Mouse (Mus musculus): Measurements from ENCODE around the gene Rpl3. TPM values are rescaled to one million over a fixed set of nuclear protein-coding genes. Genes with fewer than 3 reads are reported as not detected.
A peak's percentile ranks its signal among the peaks of the same experiment; 100 is the strongest.

The Rpl3 gene
- polyA plus RNA-seq, 1 experiment from 2014 or later: 1,023 TPM

GRCm38 (mm10) chr15:80035341-80035885 lies 56.3 kb downstream of the Rpl3 start:
- H3K4me1 ChIP-seq: peaks cover 6% of the 10 kb centered on the region; the same call in 1 of the 2 replicates
- H3K27me3 ChIP-seq (ENCODE audit: poor library complexity, severe bottlenecking): no peaks in the 10 kb centered on the region
- H3K4me3 ChIP-seq: no peak overlapping the region
- WGBS: 87% methylated on average over 6 of the region's 6 CpGs
- 0 out of 2 replicates have a peak overlapping the region, but pooled peaks have one; percentile 40 for H3K27ac ChIP-seq
- H3K9me3 ChIP-seq: peaks cover 6% of the 10 kb centered on the region; the same call in 1 of the 2 replicates
- H3K36me3 ChIP-seq (replicated peaks): no peaks in the 10 kb centered on the region
- DNase-seq (ENCODE audit: extremely low spot score, low spot score): no peak

DNA sequence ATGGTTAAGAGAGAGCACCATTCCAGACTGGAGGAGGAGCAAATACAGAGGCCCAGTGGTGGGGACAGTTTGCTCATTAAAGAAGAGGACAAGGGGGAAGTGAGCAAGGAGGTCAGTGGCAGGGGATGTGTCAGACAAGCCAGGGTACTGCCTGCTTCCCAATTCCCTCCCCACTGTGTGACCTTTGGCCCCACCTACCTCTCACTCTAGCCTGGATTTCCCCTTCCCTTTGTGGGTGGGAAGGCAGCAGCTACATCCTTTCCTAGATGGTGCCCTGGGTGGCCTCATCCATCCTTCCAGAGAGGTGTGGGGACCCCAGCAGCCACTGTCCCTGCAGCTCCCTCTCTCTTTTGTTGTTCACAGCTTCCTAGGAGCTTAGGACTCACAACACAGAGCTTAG lies 56.8 kb downstream of the Rpl3 start:
- H3K36me3 ChIP-seq (replicated peaks): no peaks in the 10 kb centered on the region
- peaks cover 6% of the 10 kb centered on the region; the same call in 1 of the 2 replicates for H3K9me3 ChIP-seq
- no peak overlapping the region for H3K4me3 ChIP-seq
- DNase-seq (ENCODE audit: extremely low spot score, low spot score): no peak
- H3K27ac ChIP-seq: 0 out of 2 replicates have a peak overlapping the region, but pooled peaks have one; percentile 40
- H3K4me1 ChIP-seq: peaks cover 6% of the 10 kb centered on the region; the same call in 1 of the 2 replicates
- no peaks in the 10 kb centered on the region for H3K27me3 ChIP-seq (ENCODE audit: poor library complexity, severe bottlenecking)

- no peak for DNase-seq (ENCODE audit: extremely low spot score, low spot score)
- Histone ChIP-seq H3K27me3 (ENCODE audit: poor library complexity, severe bottlenecking) (no peaks in the 10 kb centered on the region), H3K4me1 (peaks cover 6% of the 10 kb centered on the region; the same call in 1 of the 2 replicates), H3K9me3 (peaks cover 6% of the 10 kb centered on the region; the same call in 1 of the 2 replicates), H3K27ac (no peak overlapping the region), H3K4me3 (no peak overlapping the region), H3K36me3 (replicated peaks) (no peaks in the 10 kb centered on the region)
- 75% methylated on average over 7 of the region's 7 CpGs for WGBS
Measured at GRCm38 (mm10) chr15:80034366-80034765, 57.3 kb downstream of the Rpl3 start.

- H3K4me1 ChIP-seq: peaks cover 22% of the 10 kb centered on the region
- 87% methylated on average over 4 of the region's 4 CpGs for WGBS
Measured at GRCm38 (mm10) chr15:80031133-80031532, 60.5 kb downstream of the Rpl3 start.

DNA sequence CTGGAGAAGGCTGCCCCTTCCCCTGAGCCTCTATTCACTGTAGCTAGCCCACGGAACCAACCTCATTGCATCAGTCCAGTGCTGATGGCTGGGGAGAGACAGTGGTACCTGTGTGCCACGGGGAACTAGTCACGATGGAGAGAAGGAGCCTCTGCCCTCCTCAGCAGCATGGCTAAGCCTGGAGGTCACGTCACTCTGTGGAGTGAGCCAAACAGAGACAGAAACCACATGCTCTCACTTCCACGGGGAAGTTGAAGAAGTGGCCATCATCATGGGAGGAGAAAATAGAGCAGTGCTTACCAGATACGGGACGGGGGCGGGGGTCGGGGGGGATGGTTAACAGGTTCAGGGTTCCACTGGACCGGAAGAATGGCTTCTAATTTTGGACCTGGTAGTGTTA lies 61.3 kb downstream of the Rpl3 start:
- no peaks in the 10 kb centered on the region for H3K36me3 ChIP-seq (replicated peaks)
- no peaks in the 10 kb centered on the region for H3K27me3 ChIP-seq (ENCODE audit: poor library complexity, severe bottlenecking)
- H3K9me3 ChIP-seq: peaks cover 6% of the 10 kb centered on the region; the same call in 1 of the 2 replicates
- H3K27ac ChIP-seq: no peak overlapping the region
- no peak for DNase-seq (ENCODE audit: extremely low spot score, low spot score)
- H3K4me1 ChIP-seq: peaks cover 29% of the 10 kb centered on the region
- no peak overlapping the region for H3K4me3 ChIP-seq
- 94% methylated on average over 10 of the region's 10 CpGs for WGBS

More at GRCm38 (mm10) chr15:80031133-80031532, 60.5 kb downstream of the Rpl3 start:
- H3K9me3 ChIP-seq: peaks cover 6% of the 10 kb centered on the region; the same call in 1 of the 2 replicates
- no peak overlapping the region for H3K4me3 ChIP-seq
- no peak for DNase-seq (ENCODE audit: extremely low spot score, low spot score)
- no peaks in the 10 kb centered on the region for H3K27me3 ChIP-seq (ENCODE audit: poor library complexity, severe bottlenecking)
- no peaks in the 10 kb centered on the region for H3K36me3 ChIP-seq (replicated peaks)
- no peak overlapping the region for H3K27ac ChIP-seq

DNA sequence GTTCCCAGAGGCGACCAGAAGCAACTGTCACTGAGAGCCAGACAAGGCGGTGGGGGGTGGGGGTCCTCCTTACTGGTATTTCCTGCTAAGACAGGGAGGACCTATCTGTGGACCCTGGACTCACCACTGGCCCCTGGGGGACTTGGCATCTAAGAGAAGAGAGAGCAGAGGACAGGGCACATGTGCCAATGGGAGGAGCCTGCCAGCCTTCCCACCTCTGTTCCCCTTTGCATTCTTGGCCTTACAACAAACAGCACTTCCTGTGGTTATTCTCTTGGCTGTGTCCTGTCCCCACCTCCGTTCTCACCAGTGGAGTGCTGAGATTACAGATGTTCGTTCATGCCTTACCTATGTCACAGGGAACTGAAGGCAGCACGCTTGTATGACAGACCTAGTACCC lies 62.8 kb downstream of the Rpl3 start:
- Histone ChIP-seq H3K9me3 (peaks cover 6% of the 10 kb centered on the region; the same call in 1 of the 2 replicates), H3K36me3 (replicated peaks) (no peaks in the 10 kb centered on the region), H3K4me1 (peaks cover 38% of the 10 kb centered on the region), H3K4me3 (no peak overlapping the region), H3K27ac (no peak overlapping the region), H3K27me3 (ENCODE audit: poor library complexity, severe bottlenecking) (no peaks in the 10 kb centered on the region)
- no peak for DNase-seq (ENCODE audit: extremely low spot score, low spot score)
- WGBS: 81% methylated on average over 5 of the region's 5 CpGs

Small RNA genes within 50 kb of the gene (microRNA-seq; reads per million reads assigned to microRNA genes)
- gene Snord43: 47.3 reads per million, percentile 41 among the genes with 10 or more reads in this experiment

Other genes with a start within 250 kb of the Rpl3 start
- gene Apobec3, start 200.2 kb downstream of the Rpl3 start, polyA plus RNA-seq (2016; fragmentation: Nextera tagmentation; extraction: Ambion mirVana): 9.2 and 11.0 TPM in 2 replicates
- 2.8 and 3.9 TPM in 2 replicates for gene Cbx7, start 120.7 kb downstream of the Rpl3 start, polyA plus RNA-seq (2016; fragmentation: Nextera tagmentation; extraction: Ambion mirVana)
- 1.8 TPM in 2 replicates for gene Pdgfb, start 76.9 kb downstream of the Rpl3 start, polyA plus RNA-seq (2016; fragmentation: Nextera tagmentation; extraction: Ambion mirVana)
- 10.5 and 11.2 TPM in 2 replicates for gene Syngr1, start 534 bp downstream of the Rpl3 start, polyA plus RNA-seq (2016; fragmentation: Nextera tagmentation; extraction: Ambion mirVana)
- gene Tab1, start 41.3 kb upstream of the Rpl3 start, polyA plus RNA-seq (2016; fragmentation: Nextera tagmentation; extraction: Ambion mirVana): 40.8 and 42.8 TPM in 2 replicates
- gene Mgat3, start 81.9 kb upstream of the Rpl3 start, polyA plus RNA-seq (2016; fragmentation: Nextera tagmentation; extraction: Ambion mirVana): 5.1 and 5.9 TPM in 2 replicates
- 44.3 and 48.2 TPM in 2 replicates for gene Mief1, start 142.2 kb upstream of the Rpl3 start, polyA plus RNA-seq (2016; fragmentation: Nextera tagmentation; extraction: Ambion mirVana)
- gene AC140267.1, start 144.0 kb upstream of the Rpl3 start, polyA plus RNA-seq (2016; fragmentation: Nextera tagmentation; extraction: Ambion mirVana): 3.6 and 3.7 TPM in 2 replicates
- gene Atf4, start 163.3 kb upstream of the Rpl3 start, polyA plus RNA-seq (2016; fragmentation: Nextera tagmentation; extraction: Ambion mirVana): 120 and 132 TPM in 2 replicates
- 63.5 and 66.2 TPM in 2 replicates for gene Rps19bp1, start 172.4 kb upstream of the Rpl3 start, polyA plus RNA-seq (2016; fragmentation: Nextera tagmentation; extraction: Ambion mirVana)
- 0.02 and 0.04 TPM in 2 replicates for gene Cacna1i, start 195.4 kb upstream of the Rpl3 start, polyA plus RNA-seq (2016; fragmentation: Nextera tagmentation; extraction: Ambion mirVana)